Mouse (Mus musculus) MEL (cell line): ENCODE data around the gene Samm50.
A peak's percentile ranks its signal among the peaks of the same experiment; 100 is the strongest.

Source experiments
- EP300 ChIP-seq, 2 experiments: IDR thresholded peaks; 2 replicates each; pipeline ENCODE4 v1.6.1; 2011; ENCODE audit warnings: improper control_type of control experiment in 2 of 2, low read length in 2 of 2, low read depth in 1 of 2, mild to moderate bottlenecking in 1 of 2
- HCFC1 ChIP-seq: IDR thresholded peaks from 2 replicates; pipeline ENCODE4 v1.6.1; 2012; ENCODE audit warnings: low read depth, mild to moderate bottlenecking, inconsistent platforms, low read length, improper control_type of control experiment, moderate library complexity
- MAZ ChIP-seq: IDR thresholded peaks from 2 replicates; pipeline ENCODE4 v1.6.1; 2012; ENCODE audit warnings: low read depth, mild to moderate bottlenecking, inconsistent platforms, low read length, improper control_type of control experiment
- POLR2A ChIP-seq, 2 experiments: IDR thresholded peaks; 2 replicates each; pipeline ENCODE4 v1.6.1; 2011 to 2012; ENCODE audit warnings: low read length in 2 of 2, mild to moderate bottlenecking in 2 of 2, control low read depth in 1 of 2, improper control_type of control experiment in 1 of 2, low read depth in 1 of 2, moderate library complexity in 1 of 2; ENCODE audit not compliant: control insufficient read depth in 1 of 2, insufficient read depth in 1 of 2, poor library complexity in 1 of 2
- TAL1 ChIP-seq: IDR thresholded peaks from 2 replicates; pipeline ENCODE4 v1.6.1; 2012; ENCODE audit warnings: mild to moderate bottlenecking, inconsistent platforms, low read length, moderate library complexity, mixed read lengths
- TBP ChIP-seq: IDR thresholded peaks from 2 replicates; pipeline ENCODE4 v1.8.0; 2011; ENCODE audit warnings: low read depth, low read length, improper control_type of control experiment
- USF2 ChIP-seq, 2 experiments: IDR thresholded peaks; 2 replicates each; pipeline ENCODE4 v1.6.1; 2011 to 2012; ENCODE audit warnings: improper control_type of control experiment in 2 of 2, low read length in 2 of 2, borderline replicate concordance in 1 of 2, inconsistent platforms in 1 of 2, low read depth in 1 of 2, mild to moderate bottlenecking in 1 of 2; ENCODE audit not compliant: insufficient read depth in 1 of 2
- ZKSCAN1 ChIP-seq: IDR thresholded peaks from 2 replicates; pipeline ENCODE4 v1.6.1; 2012; ENCODE audit warnings: low read depth, mild to moderate bottlenecking, inconsistent platforms, low read length, improper control_type of control experiment, moderate library complexity
- ZNF384 ChIP-seq: IDR thresholded peaks from 2 replicates; pipeline ENCODE4 v1.6.1; 2012; ENCODE audit warnings: low read depth, mild to moderate bottlenecking, inconsistent platforms, low read length, improper control_type of control experiment

- TF ChIP-seq MAZ: 0 out of 2 replicates have a peak, but pooled peaks have one; percentile 13
- TF ChIP-seq ZKSCAN1: no peak
- peak in 1 of 2 experiments; percentile 13; a peak in 1 of 4 replicates for TF ChIP-seq POLR2A (IDR thresholded peaks at IDR 0.05; ENCODE audit: control insufficient read depth in 1 of 2, insufficient read depth in 1 of 2, low read depth in 1 of 2, low read length in 2 of 2, poor library complexity in 1 of 2)
- TF ChIP-seq TBP: peak; percentile 67; the same call in 1 of the 2 replicates
- peak; percentile 46; the same call in 1 of the 2 replicates for TF ChIP-seq ZNF384
- TF ChIP-seq TAL1: peak; percentile 99
- peak; percentile 91 for TF ChIP-seq EP300 (IDR thresholded peaks at IDR 0.05; ENCODE audit: low read depth in 1 of 2, low read length in 2 of 2)
- TF ChIP-seq USF2 (IDR thresholded peaks at IDR 0.05; ENCODE audit: borderline replicate concordance in 1 of 2, insufficient read depth in 1 of 2, low read depth in 1 of 2, low read length in 2 of 2): no peak
- TF ChIP-seq HCFC1: no peak
These were observed 17.7 kb downstream of the Samm50 start for GRCm38 (mm10) chr15:84209517-84210412.
